Mouse (Mus musculus): Measurements from ENCODE around the gene Spata22. TPM values are rescaled to one million over a fixed set of nuclear protein-coding genes. Genes with fewer than 3 reads are reported as not detected.

Spata22 gene
- polyA plus RNA-seq, 1 experiment from 2014 or later = not detected

DNA sequence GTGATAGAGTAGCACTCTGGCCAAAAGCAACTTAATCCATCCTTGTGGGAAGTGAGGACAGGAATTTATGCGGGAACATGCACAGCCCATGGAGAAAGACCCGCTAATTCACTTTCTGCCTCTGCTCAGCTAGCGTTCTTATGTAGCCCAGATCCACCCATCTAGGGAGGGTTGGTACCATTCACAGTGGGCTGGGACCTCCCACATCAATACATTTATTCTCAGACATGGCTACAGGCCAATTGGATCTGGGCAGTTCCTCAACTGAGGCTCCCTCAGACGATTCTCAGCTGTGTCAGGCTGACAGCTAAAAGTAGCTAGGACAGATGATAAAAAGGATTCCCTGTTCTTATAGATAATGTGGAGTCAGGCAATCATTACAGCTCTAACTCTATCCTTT lies 2.2 kb upstream of the Spata22 start:
- Histone ChIP-seq H3K9me3 (peaks cover 8% of the 10 kb centered on the region; the same call in 1 of the 2 replicates), H3K36me3 (replicated peaks) (no peaks in the 10 kb centered on the region), H3K4me1 (no peaks in the 10 kb centered on the region), H3K4me3 (no peak overlapping the region), H3K27me3 (ENCODE audit: poor library complexity, severe bottlenecking) (no peaks in the 10 kb centered on the region), H3K27ac (no peak overlapping the region)
- 89% methylated on average over 4 of the region's 4 CpGs for WGBS
- DNase-seq (ENCODE audit: extremely low spot score, low spot score) = no peak

DNA sequence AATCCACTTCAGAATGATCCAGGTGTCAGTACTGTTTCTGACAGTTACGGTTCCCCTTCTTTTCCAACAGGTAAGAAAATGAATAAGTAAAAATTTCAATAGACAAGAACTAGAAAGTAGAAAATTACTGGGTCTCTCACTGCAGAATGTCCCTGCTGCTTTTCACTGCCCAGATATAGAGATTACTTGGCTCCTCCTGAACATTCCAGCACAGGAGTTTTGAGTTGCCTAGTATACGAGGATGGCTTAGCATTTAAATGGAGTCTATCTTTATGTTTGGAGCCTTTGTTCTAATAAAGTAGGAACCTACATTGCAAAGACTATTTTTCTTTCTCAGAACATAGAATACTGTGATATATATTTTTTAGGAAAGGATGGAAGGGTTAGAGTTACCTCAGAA lies 3.8 kb downstream of the Spata22 start:
- WGBS = 71% methylated on average over 2 of the region's 2 CpGs
- no peak for DNase-seq (ENCODE audit: extremely low spot score, low spot score)
- Histone ChIP-seq H3K36me3 (replicated peaks) (no peaks in the 10 kb centered on the region), H3K4me1 (no peaks in the 10 kb centered on the region), H3K27ac (no peak overlapping the region), H3K27me3 (ENCODE audit: poor library complexity, severe bottlenecking) (no peaks in the 10 kb centered on the region), H3K9me3 (peaks cover 8% of the 10 kb centered on the region; the same call in 1 of the 2 replicates), H3K4me3 (no peak overlapping the region)

DNA sequence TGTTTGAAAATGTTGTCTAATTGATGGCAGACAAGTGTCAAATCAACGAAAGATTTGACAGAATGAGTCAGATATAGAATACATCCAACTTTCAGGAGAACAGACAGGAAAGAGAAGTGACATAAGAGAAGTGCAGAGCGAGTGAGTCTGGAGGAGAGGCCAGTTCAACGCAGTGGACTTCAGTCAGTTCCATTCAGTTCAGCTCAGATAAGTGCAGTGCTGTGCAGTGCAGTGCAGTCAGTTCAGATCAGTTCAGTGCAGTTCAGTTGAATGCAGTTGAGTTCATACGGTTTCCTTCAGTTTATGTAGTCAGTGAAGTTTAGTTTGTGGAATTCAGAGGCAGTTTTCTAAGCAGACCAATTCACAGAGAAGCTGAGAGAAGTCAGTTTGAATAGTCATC lies 7.4 kb downstream of the Spata22 start:
- H3K9me3 ChIP-seq = no peaks in the 10 kb centered on the region
- no peak overlapping the region for H3K4me3 ChIP-seq
- H3K27ac ChIP-seq = no peak overlapping the region
- no peak for DNase-seq (ENCODE audit: extremely low spot score, low spot score)
- 78% methylated on average over 4 of the region's 4 CpGs for WGBS
- H3K4me1 ChIP-seq = no peaks in the 10 kb centered on the region
- no peaks in the 10 kb centered on the region for H3K27me3 ChIP-seq (ENCODE audit: poor library complexity, severe bottlenecking)
- H3K36me3 ChIP-seq (replicated peaks) = no peaks in the 10 kb centered on the region

DNA sequence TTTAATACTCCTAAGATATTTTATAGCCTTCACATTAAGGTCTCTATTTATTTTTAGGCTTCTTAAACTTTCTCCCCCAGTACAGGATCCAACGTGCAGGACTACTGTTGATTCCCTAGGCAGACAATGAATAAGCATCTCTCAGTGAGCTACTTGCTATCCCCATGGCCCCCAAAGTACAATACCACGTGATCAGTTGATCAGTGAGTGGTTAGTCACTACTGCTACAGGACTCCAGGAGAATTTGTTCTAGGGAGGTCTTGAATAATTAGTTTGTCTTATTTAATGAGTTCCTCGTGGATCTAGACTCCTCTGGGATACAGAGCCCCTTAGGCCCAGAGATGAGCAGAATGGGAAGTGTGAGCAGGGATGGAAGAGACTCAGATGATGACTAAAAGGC lies 20.9 kb downstream of the Spata22 start, which contains the start of gene Olfr20:
TSS of gene Olfr20 (plus strand) at position 301 of the 400 bp plus-strand sequence.
- no peaks in the 10 kb centered on the region for H3K36me3 ChIP-seq (replicated peaks)
- H3K27me3 ChIP-seq (ENCODE audit: poor library complexity, severe bottlenecking) = no peaks in the 10 kb centered on the region
- no peaks in the 10 kb centered on the region for H3K9me3 ChIP-seq
- no peak within 1 kb of the TSS for H3K27ac ChIP-seq
- no peak for DNase-seq (ENCODE audit: extremely low spot score, low spot score)
- H3K4me3 ChIP-seq = no peak within 1 kb of the TSS
- WGBS = 52% methylated on average over 3 of the region's 3 CpGs
- H3K4me1 ChIP-seq = no peaks in the 10 kb centered on the region

DNA sequence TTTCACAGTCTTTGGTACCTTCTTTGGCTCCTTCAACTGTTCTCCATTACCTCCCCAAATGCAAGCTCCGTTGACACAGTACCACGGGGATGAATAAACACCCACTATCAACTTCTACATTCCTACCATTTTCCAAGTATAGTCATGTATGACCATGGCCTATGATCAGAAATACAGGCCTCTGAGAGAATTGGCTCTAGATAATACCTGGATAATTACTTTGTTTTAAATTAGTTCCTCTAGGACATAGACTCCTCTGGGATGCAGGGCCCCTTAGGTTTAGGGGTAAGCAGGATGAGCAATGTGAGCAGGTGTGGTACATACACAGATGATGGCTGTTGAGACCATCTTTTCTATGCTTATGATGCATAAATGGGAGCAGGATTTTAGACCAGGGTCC lies 41.4 kb downstream of the Spata22 start, which contains the start of gene Olfr376:
TSS of gene Olfr376 (plus strand) at position 301 of the 400 bp plus-strand sequence.
- H3K9me3 ChIP-seq = peaks cover 7% of the 10 kb centered on the region
- no peaks in the 10 kb centered on the region for H3K27me3 ChIP-seq (ENCODE audit: poor library complexity, severe bottlenecking)
- 96% methylated on average over 2 of the region's 2 CpGs for WGBS
- H3K27ac ChIP-seq = no peak within 1 kb of the TSS
- H3K36me3 ChIP-seq (replicated peaks) = no peaks in the 10 kb centered on the region
- H3K4me1 ChIP-seq = no peaks in the 10 kb centered on the region
- DNase-seq (ENCODE audit: extremely low spot score, low spot score) = no peak
- no peak within 1 kb of the TSS for H3K4me3 ChIP-seq

DNA sequence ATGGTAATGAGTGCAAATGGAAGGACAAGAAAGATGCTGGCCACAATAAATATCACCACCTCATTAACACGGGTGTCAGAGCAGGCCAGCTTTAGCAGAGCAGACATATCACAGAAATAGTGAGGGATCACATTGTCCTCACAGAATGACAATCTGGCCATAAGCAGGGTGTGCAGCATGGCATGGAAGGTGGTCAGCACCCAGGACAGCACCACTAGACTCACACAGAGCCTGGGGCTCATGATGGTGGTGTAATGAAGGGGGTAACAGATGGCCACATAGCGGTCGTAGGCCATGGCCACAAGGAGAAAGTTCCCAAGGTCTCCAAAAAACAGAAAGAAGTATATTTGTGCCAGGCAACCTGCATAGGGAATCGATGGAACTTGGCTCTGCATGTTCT lies 65.8 kb downstream of the Spata22 start:
- Histone ChIP-seq H3K9me3 (peaks cover 8% of the 10 kb centered on the region; the same call in 1 of the 2 replicates), H3K27me3 (ENCODE audit: poor library complexity, severe bottlenecking) (no peaks in the 10 kb centered on the region), H3K4me3 (no peak overlapping the region), H3K4me1 (no peaks in the 10 kb centered on the region), H3K27ac (no peak overlapping the region), H3K36me3 (replicated peaks) (no peaks in the 10 kb centered on the region)
- 78% methylated on average over 4 of the region's 4 CpGs for WGBS
- no peak for DNase-seq (ENCODE audit: extremely low spot score, low spot score)

Other genes with a start within 250 kb of the Spata22 start
- 0.45 and 0.54 TPM in 2 replicates for gene Itgae, start 239.2 kb upstream of the Spata22 start, polyA plus RNA-seq (2016; fragmentation: Nextera tagmentation; extraction: Ambion mirVana)
- gene Haspin, start 191.4 kb upstream of the Spata22 start, polyA plus RNA-seq (2016; fragmentation: Nextera tagmentation; extraction: Ambion mirVana) = 25.3 and 28.6 TPM in 2 replicates
- 0.10 and 0.24 TPM in 2 replicates for gene P2rx5, start 169.3 kb upstream of the Spata22 start, polyA plus RNA-seq (2016; fragmentation: Nextera tagmentation; extraction: Ambion mirVana)
- gene Emc6, start 152.7 kb upstream of the Spata22 start, polyA plus RNA-seq (2016; fragmentation: Nextera tagmentation; extraction: Ambion mirVana) = 135 and 138 TPM in 2 replicates
- 143 TPM in 2 replicates for gene Tax1bp3, start 152.7 kb upstream of the Spata22 start, polyA plus RNA-seq (2016; fragmentation: Nextera tagmentation; extraction: Ambion mirVana)
- 14.8 and 16.1 TPM in 2 replicates for gene Ctns, start 130.7 kb upstream of the Spata22 start, polyA plus RNA-seq (2016; fragmentation: Nextera tagmentation; extraction: Ambion mirVana)
- gene Shpk, start 130.3 kb upstream of the Spata22 start, polyA plus RNA-seq (2016; fragmentation: Nextera tagmentation; extraction: Ambion mirVana) = 0.69 and 0.81 TPM in 2 replicates
- not detected in 2 replicates for gene Trpv1, start 95.4 kb upstream of the Spata22 start, polyA plus RNA-seq (2016; fragmentation: Nextera tagmentation; extraction: Ambion mirVana)
- 0.02 TPM in 1 of 2 replicates, not detected in the other for gene Trpv3, start 62.4 kb upstream of the Spata22 start, polyA plus RNA-seq (2016; fragmentation: Nextera tagmentation; extraction: Ambion mirVana)
- 0.12 and 0.14 TPM in 2 replicates for gene Aspa, start 145 bp upstream of the Spata22 start, polyA plus RNA-seq (2016; fragmentation: Nextera tagmentation; extraction: Ambion mirVana)
- gene Gm49340, start within 50 bp of the Spata22 start, polyA plus RNA-seq (2016; fragmentation: Nextera tagmentation; extraction: Ambion mirVana) = not detected in 2 replicates
- not detected in 2 replicates for gene Olfr20, start 21.0 kb downstream of the Spata22 start, polyA plus RNA-seq (2016; fragmentation: Nextera tagmentation; extraction: Ambion mirVana)
- gene Olfr376, start 41.5 kb downstream of the Spata22 start, polyA plus RNA-seq (2016; fragmentation: Nextera tagmentation; extraction: Ambion mirVana) = not detected in 2 replicates
- not detected in 2 replicates for gene Olfr1, start 69.9 kb downstream of the Spata22 start, polyA plus RNA-seq (2016; fragmentation: Nextera tagmentation; extraction: Ambion mirVana)
- gene Olfr378, start 98.7 kb downstream of the Spata22 start, polyA plus RNA-seq (2016; fragmentation: Nextera tagmentation; extraction: Ambion mirVana) = not detected in 2 replicates
- not detected in 2 replicates for gene Olfr380, start 127.8 kb downstream of the Spata22 start, polyA plus RNA-seq (2016; fragmentation: Nextera tagmentation; extraction: Ambion mirVana)
- not detected in 2 replicates for gene Olfr381, start 161.9 kb downstream of the Spata22 start, polyA plus RNA-seq (2016; fragmentation: Nextera tagmentation; extraction: Ambion mirVana)
- not detected in 2 replicates for gene Olfr382, start 187.5 kb downstream of the Spata22 start, polyA plus RNA-seq (2016; fragmentation: Nextera tagmentation; extraction: Ambion mirVana)

Measured in forebrain, embryonic 10.5 days (tissue).